Mouse (Mus musculus) forebrain, postnatal 0 days (tissue): Measurements from ENCODE around the gene Gm33815. TPM values are rescaled to one million over a fixed set of nuclear protein-coding genes. Genes with fewer than 3 reads are reported as not detected.
"Not testable (repeated sequence)": the region's sequence is repeated elsewhere in the genome, so short reads cannot be mapped to it uniquely, and the experiment has no call there.

Experiments
- ATAC-seq: fragments of 200-750 bp; cut with Nextera tagmentation; 2 replicates; pipeline ENCODE4 v1.8.0; 2017; ENCODE audit warnings: mild to moderate bottlenecking, moderate library complexity
- DNase-seq: peaks from one replicate; pipeline ENCODE4 v3.0.0-alpha.2; 2015
- H3K27ac ChIP-seq: fragments of 300-500 bp; sonication (generic); 2 replicates; pipeline ENCODE4 v1.5.1; 2014; ENCODE audit warnings: low read depth, mild to moderate bottlenecking, antibody characterized with exemption, low read length, moderate library complexity, mixed read lengths
- H3K27me3 ChIP-seq: fragments of 300-500 bp; sonication (generic); 2 replicates; pipeline ENCODE4 v1.6.1; 2014; ENCODE audit warnings: mild to moderate bottlenecking, low read length, mixed read lengths; ENCODE audit not compliant: insufficient read depth
- H3K36me3 ChIP-seq: fragments of 300-500 bp; sonication (generic); 2 replicates; pipeline ENCODE4 v1.6.1; 2014; ENCODE audit warnings: mild to moderate bottlenecking, moderate library complexity; ENCODE audit not compliant: insufficient read depth
- H3K4me1 ChIP-seq: fragments of 300-500 bp; sonication (generic); 2 replicates; pipeline ENCODE4 v1.6.1; 2014; ENCODE audit warnings: antibody characterized with exemption; ENCODE audit not compliant: insufficient read depth
- H3K4me2 ChIP-seq: fragments of 300-500 bp; sonication (generic); 2 replicates; pipeline ENCODE4 v1.6.1; 2014; ENCODE audit warnings: low read depth, mild to moderate bottlenecking, moderate library complexity
- H3K4me3 ChIP-seq: fragments of 300-500 bp; sonication (generic); 2 replicates; pipeline ENCODE4 v1.5.1; 2014; ENCODE audit warnings: low read depth, low read length, mixed read lengths
- H3K9ac ChIP-seq: fragments of 300-500 bp; sonication (generic); 2 replicates; pipeline ENCODE4 v1.6.1; 2014; ENCODE audit warnings: mild to moderate bottlenecking
- H3K9me3 ChIP-seq: fragments of 300-500 bp; sonication (generic); 2 replicates; pipeline ENCODE4 v1.6.1; 2016; ENCODE audit warnings: low read length
- WGBS: fragments of 180-500 bp; shearing (Covaris S2); extraction: QIAGEN DNeasy Blood & Tissue Kit; methylation state at CpG from one replicate; pipeline ENCODE4 v1.1.7; 2014; 5-methylcytosine and 5-hydroxymethylcytosine counted together
- polyA plus RNA-seq: library from polyadenylated mRNA; unstranded; fragments of >200 nt; fragmentation: Nextera tagmentation; extraction: Ambion mirVana; gene quantifications from 2 replicates; pipeline ENCODE4 v1.2.1, GENCODE M21; 2015
- total RNA-seq: library from RNA; depleted of rRNA; stranded (reverse); fragments of >200 nt; gene quantifications from 2 replicates; pipeline ENCODE4 v1.2.3, GENCODE M21; 2014; rRNA removed

Gene Gm33815
- total RNA-seq (not detected in 2 replicates), polyA plus RNA-seq (not detected in 2 replicates)

GRCm38 (mm10) chrY:69320832-69321231 is at the start of gene Gm33815:
Gene Gm33815, plus strand, starts transcription at chrY:69321132.
- H3K4me1 ChIP-seq, H3K36me3 ChIP-seq, DNase-seq, H3K9me3 ChIP-seq, ATAC-seq, H3K4me3 ChIP-seq, H3K9ac ChIP-seq, H3K27ac ChIP-seq, H3K4me2 ChIP-seq, H3K27me3 ChIP-seq: not testable (repeated sequence)
- WGBS, result no CpG with 5 or more reads among the region's 1 CpGs
